Mouse (Mus musculus) left cerebral cortex, adult 18-20 months (tissue): ENCODE data around the gene Vwa5b1. TPM values are rescaled to one million over a fixed set of nuclear protein-coding genes. Genes with fewer than 3 reads are reported as not detected.

ENCODE experiments used
- DNase-seq, 2 experiments: peaks; one replicate each; pipeline ENCODE4 v3.0.0; 2021 to 2022; ENCODE audit warnings: low spot score in 2 of 2, mixed read lengths in 1 of 2
- total RNA-seq, 2 experiments: library from RNA; stranded (reverse); gene quantifications; 2 replicates each; pipeline ENCODE4 v1.2.3; 2021

Gene Vwa5b1
- total RNA-seq, 2 experiments from 2014 or later, result 4.2 to 4.6 TPM

- DNase-seq, result no peak
Observed at GRCm38 (mm10) chr4:138578406-138578805, 57.3 kb downstream of the Vwa5b1 start.

GRCm38 (mm10) chr4:138576661-138577060 is 59.0 kb downstream of the Vwa5b1 start:
- no peak for DNase-seq

- no peak for DNase-seq
Observed at GRCm38 (mm10) chr4:138574800-138575606, 60.7 kb downstream of the Vwa5b1 start.

- no peak for DNase-seq
Observed at GRCm38 (mm10) chr4:138569928-138570327, 65.8 kb downstream of the Vwa5b1 start.

- no peak for DNase-seq
Observed at GRCm38 (mm10) chr4:138568275-138568674, 67.4 kb downstream of the Vwa5b1 start.

GRCm38 (mm10) chr4:138561986-138562385 is 73.7 kb downstream of the Vwa5b1 start:
- DNase-seq, result peak; percentile 92 to 95

GRCm38 (mm10) chr4:138555531-138555930 is 80.2 kb downstream of the Vwa5b1 start:
- DNase-seq, result peak; percentile 73 to 75

- no peak for DNase-seq
Observed at GRCm38 (mm10) chr4:138554934-138555333, 80.8 kb downstream of the Vwa5b1 start.

- DNase-seq, result no peak
Observed at GRCm38 (mm10) chr4:138554302-138554701, 81.4 kb downstream of the Vwa5b1 start.

GRCm38 (mm10) chr4:138553516-138553933 is 82.2 kb downstream of the Vwa5b1 start:
- peak; percentile 71 to 73 for DNase-seq

- DNase-seq, result no peak
Observed at GRCm38 (mm10) chr4:138553116-138553515, 82.6 kb downstream of the Vwa5b1 start.

- peak in 1 of 2 experiments; percentile 56 for DNase-seq
Observed at GRCm38 (mm10) chr4:138551601-138552000, 84.1 kb downstream of the Vwa5b1 start.

- no peak for DNase-seq
Observed at GRCm38 (mm10) chr4:138550557-138550956, 85.1 kb downstream of the Vwa5b1 start.

GRCm38 (mm10) chr4:138548960-138549359 is 86.7 kb downstream of the Vwa5b1 start:
- DNase-seq, result peak in 1 of 2 experiments; percentile 32

- DNase-seq, result peak; percentile 58 to 81
Observed at GRCm38 (mm10) chr4:138548124-138548561, 87.5 kb downstream of the Vwa5b1 start.

GRCm38 (mm10) chr4:138547556-138547955 is 88.1 kb downstream of the Vwa5b1 start:
- DNase-seq, result no peak

- no peak for DNase-seq
Observed at GRCm38 (mm10) chr4:138547041-138547440, 88.6 kb downstream of the Vwa5b1 start.

GRCm38 (mm10) chr4:138546241-138546640 is 89.4 kb downstream of the Vwa5b1 start:
- DNase-seq, result no peak

GRCm38 (mm10) chr4:138543177-138543576 is 92.5 kb downstream of the Vwa5b1 start:
- DNase-seq, result peak; percentile 79 to 85

- no peak for DNase-seq
Observed at GRCm38 (mm10) chr4:138538084-138538449, 97.6 kb downstream of the Vwa5b1 start.

- peak; percentile 80 to 84 for DNase-seq
Observed at GRCm38 (mm10) chr4:138537210-138538083, 98.2 kb downstream of the Vwa5b1 start.

GRCm38 (mm10) chr4:138535610-138536009 is 100.1 kb downstream of the Vwa5b1 start:
- no peak for DNase-seq
